ENCODE assay signal across 17 mouse cellular contexts in genomic region chr15:87551556-87551955, GRCm38 (mm10).
"Had no signal": no experiment of that assay in that cellular context is flagged by ENCODE, and none has a peak within 500 bp of the region (broad histone marks: within the 10 kb centered on the region; RNA-seq: fewer than 3 reads in every experiment).

No protein-coding gene starts in this region.

- H3K36me3 ChIP-seq: liver, embryonic 13.5 days; neural tube, embryonic 13.5 days; stomach, embryonic 15.5 days had no signal

- DNase-seq: kidney, adult 9 months; kidney, postnatal 14 days; kidney, postnatal 4 days; layer of hippocampus, postnatal 36 days; liver, embryonic 13.5 days; lung, adult 2 months; lung, postnatal 14 days; lung, postnatal 4 days; right cerebral cortex, postnatal 25 days; spleen, adult 18-20 months; thymus, postnatal 25 days had no signal

- ATAC-seq: midbrain, embryonic 16.5 days had no signal

- H3K4me3 ChIP-seq: left cerebral cortex, adult 2 months; liver, embryonic 13.5 days; myocyte; neural tube, embryonic 13.5 days; stomach, embryonic 15.5 days had no signal

- H3K9me3 ChIP-seq: liver, embryonic 13.5 days; neural tube, embryonic 13.5 days; stomach, embryonic 15.5 days had no signal

- H3K27ac ChIP-seq: left cerebral cortex, adult 2 months; liver, embryonic 13.5 days; neural tube, embryonic 13.5 days; stomach, embryonic 15.5 days had no signal

- H3K9ac ChIP-seq: liver, embryonic 13.5 days; neural tube, embryonic 13.5 days; stomach, embryonic 15.5 days had no signal

- H3K4me1 ChIP-seq: liver, embryonic 13.5 days; stomach, embryonic 15.5 days had no signal

- H3K27me3 ChIP-seq: neural tube, embryonic 13.5 days had no signal

- H3K4me2 ChIP-seq: liver, embryonic 13.5 days; midbrain, embryonic 11.5 days; neural tube, embryonic 13.5 days; stomach, embryonic 15.5 days had no signal
